Mouse (Mus musculus) kidney, postnatal 4 days (tissue): ENCODE data around the gene Eapp.
"Not testable (repeated sequence)": the region's sequence is repeated elsewhere in the genome, so short reads cannot be mapped to it uniquely, and the experiment has no call there.

Experiments used
- DNase-seq, 2 experiments: peaks; one replicate each; pipeline ENCODE4 v3.0.0; 2021; ENCODE audit warnings: mixed read lengths in 2 of 2

The Eapp gene

GRCm38 (mm10) chr12:54695511-54696241 lies at the start of gene Eapp:
Eapp (minus strand) TSS chr12:54695897.
- peak; percentile 97 to 98 for DNase-seq

- peak; percentile 12 to 56 for DNase-seq
These were observed 43.1 kb upstream of the Eapp start for GRCm38 (mm10) chr12:54738661-54739243.

- not testable (repeated sequence) for DNase-seq
These were observed 42.4 kb upstream of the Eapp start for GRCm38 (mm10) chr12:54737891-54738660.

- DNase-seq, result peak; percentile 47 to 73
These were observed 38.8 kb upstream of the Eapp start for GRCm38 (mm10) chr12:54734307-54735131.

- DNase-seq, result not testable (repeated sequence)
These were observed 33.7 kb upstream of the Eapp start for GRCm38 (mm10) chr12:54729140-54730059.

DNA sequence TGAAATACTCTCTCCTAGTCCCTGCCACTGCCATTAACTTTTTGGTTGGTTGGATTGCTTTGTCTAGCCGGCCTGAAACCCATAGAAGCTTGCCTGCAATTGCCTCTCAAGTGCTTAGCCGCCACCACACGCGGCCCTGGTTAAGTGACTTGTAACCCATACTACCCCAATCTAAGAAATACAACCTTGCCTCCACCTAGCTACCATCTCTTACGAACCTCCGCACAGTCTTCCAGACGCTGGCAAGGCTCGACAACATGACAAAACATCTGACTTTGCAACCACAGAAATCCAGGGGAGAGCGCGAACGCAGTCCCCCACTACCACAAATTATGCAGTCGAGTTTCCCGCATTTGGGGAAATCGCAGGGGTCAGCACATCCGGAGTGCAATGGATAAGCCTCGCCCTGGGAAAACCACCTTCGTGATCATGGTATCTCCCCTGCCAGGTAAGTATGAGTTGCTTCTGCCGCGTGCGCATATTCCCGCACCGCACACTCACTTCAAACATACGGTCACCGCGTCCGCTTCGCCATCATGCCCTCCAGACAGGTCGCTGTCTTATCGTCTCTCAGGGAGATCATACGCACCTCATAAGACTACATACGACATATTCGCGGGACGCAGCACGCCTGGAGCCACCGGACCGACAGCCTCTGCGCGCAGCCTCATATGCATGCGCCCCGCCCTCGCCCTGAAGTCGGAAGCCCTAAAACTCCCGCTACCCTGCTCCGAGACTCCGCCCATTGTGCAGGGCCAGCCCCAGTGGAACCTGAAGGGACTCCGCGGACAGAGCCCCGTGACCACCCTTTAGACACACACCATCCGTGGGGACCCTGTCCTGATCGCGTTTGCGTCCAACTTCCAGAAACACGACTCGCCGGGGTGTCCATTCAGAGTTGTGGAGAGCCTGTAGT lies 23.4 kb upstream of the Eapp start:
- not testable (repeated sequence) for DNase-seq

DNA sequence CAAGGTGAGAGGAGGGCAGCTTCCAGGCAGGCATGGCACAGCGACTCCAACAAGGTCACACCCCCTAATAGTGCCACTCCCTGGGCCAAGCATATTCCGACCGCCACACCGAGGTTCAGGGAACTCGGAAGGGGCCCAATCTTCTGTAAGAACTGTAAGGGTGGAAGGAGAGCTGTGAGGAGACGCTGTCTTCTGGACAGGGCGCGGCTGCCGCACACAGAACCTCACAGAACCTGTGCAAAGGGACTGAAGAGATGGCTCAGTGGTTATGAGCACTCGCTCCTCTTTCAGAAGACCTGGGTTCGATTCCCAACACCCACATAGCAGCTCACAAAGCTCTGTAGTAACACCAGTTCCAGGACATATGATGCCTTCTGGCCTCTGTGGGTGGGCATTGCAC lies 21.8 kb upstream of the Eapp start:
- DNase-seq, result not testable (repeated sequence)

DNA sequence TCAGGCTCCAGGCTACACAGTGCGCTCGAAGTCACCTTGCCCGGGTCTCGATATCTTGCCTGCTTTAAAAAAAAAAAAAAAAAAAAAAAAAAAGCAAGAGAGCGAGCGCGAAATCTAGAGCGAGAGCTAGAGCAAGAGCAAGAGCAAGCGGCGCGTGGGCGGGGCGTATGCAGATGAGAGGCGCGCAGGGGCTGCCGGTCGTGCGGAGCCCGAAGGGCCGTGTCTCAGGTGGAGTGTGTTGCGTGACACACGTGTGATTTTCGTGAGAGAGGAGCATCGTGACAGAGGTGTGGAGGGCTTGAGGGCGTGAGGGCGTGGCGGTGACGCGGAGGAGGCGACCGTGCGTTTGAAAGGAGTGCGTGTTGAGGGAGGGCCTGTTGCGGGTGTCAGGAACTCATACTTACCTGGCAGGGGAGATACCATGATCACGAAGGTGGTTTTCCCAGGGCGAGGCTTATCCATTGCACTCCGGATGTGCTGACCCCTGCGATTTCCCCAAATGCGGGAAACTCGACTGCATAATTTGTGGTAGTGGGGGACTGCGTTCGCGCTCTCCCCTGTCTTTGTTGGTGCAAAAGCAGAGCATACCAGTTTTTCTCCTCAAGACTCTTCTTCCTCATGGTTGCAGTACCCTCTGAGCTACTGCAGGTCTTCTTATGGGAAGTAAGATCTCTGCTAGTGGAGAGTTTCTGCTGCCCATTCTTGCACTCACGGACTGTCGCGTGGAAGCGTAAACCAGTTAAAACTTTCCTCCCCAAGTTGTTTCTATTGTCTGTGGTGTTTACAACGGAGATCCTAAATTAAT lies 18.3 kb upstream of the Eapp start:
- not testable (repeated sequence) for DNase-seq

DNA sequence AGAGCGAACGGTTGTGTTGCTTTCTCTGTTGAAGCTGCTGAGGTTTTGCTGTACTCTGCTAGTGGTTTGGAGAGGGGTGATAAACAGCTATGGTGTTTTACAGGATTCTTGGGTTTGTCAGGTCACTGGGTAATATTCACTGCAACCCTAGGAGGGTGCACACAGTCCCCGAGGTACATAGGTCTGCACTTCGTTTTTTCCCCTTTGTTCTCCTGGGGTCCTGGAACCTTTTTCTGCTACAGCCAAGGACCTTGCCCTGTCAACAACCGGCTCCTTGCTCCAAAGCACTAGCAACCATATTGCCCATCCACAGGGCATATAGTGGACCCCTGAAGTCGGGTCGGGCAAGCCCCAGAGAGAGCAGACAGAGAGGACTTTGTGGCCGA lies 14.8 kb upstream of the Eapp start:
- DNase-seq, result peak; percentile 61 to 69

- not testable (repeated sequence) for DNase-seq
These were observed 14.2 kb upstream of the Eapp start for GRCm38 (mm10) chr12:54709691-54710493.

DNA sequence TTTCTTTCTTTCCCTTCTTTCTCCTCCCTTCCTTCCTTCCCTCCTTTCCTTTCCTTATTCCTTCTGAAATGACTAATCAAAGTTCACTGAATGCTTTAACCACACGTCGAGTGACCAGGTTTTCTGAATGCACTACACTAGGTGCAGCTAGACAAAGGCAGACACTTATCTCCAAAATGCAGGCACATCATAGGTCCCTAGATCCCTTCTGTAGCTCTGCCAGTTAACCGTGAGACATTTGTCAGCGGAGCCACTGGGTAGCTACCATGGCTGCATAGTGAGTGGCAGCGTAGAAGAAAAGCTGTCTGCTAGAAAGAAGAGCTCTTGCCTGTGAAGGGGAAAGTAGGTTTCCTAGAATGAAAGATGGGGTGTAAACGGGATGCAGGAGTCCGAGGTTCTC lies 3.7 kb upstream of the Eapp start:
- no peak for DNase-seq

- DNase-seq, result peak in 1 of 2 experiments; percentile 17
These were observed 2.1 kb upstream of the Eapp start for GRCm38 (mm10) chr12:54697791-54698250.

DNA sequence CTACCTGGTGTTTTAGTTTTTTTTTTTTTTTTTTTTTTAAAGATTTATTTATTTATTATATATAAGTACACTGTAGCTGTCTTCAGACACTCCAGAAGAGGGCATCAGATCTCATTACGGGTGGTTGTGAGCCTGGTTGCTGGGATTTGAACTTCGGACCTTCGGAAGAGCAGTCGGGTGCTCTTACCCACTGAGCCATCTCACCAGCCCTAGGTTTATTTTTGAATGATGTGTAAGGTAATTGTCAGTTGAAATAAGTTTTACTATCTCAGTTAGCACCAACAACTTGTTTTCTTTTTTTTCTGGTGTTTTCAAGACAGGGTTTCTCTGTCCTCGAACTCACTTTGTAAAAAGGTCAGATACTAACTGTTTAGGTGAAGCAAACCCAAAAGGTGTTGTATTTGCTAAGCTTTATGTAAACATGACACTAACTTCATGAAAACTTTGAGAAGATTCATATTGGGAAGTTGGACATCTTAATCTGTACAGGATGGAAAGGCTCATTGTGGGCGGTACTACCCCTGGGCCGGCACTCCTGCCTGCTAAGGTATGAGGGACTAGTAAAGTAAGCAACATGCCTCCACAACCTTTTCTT lies 1.4 kb upstream of the Eapp start:
- peak; percentile 31 to 56 for DNase-seq

DNA sequence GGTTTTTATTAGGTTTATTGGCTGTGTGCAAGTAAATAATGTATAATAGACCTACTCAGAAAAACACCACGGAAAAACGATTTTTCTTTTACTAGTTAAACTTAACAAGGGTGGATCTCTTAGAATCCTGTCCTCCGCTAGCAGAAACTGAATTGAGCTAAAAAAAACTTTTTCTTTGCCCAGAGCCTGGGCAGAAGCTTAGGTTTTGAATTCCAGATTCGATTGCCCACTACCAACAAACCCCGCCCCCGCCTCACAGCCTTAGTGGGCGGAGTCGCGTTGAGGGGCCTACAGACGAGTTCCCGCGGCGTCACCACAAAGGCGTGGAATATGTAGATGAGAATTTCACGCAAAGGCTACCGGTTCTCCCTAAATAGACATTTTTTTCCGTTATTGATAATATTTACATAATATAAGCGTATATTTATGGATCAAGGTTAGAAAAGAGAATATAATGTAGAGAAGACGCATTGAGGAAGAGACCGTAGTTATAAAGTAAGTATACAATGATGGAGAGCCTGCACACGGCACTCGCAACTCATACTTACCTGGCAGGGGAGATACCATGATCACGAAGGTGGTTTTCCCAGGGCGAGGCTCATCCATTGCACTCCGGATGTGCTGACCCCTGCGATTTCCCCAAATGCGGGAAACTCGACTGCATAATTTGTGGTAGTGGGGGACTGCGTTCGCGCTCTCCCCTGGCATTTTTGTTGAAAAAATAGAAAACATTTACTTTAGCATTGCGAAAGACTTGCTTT lies 725 bp upstream of the Eapp start:
- peak; percentile 96 to 98 for DNase-seq

DNA sequence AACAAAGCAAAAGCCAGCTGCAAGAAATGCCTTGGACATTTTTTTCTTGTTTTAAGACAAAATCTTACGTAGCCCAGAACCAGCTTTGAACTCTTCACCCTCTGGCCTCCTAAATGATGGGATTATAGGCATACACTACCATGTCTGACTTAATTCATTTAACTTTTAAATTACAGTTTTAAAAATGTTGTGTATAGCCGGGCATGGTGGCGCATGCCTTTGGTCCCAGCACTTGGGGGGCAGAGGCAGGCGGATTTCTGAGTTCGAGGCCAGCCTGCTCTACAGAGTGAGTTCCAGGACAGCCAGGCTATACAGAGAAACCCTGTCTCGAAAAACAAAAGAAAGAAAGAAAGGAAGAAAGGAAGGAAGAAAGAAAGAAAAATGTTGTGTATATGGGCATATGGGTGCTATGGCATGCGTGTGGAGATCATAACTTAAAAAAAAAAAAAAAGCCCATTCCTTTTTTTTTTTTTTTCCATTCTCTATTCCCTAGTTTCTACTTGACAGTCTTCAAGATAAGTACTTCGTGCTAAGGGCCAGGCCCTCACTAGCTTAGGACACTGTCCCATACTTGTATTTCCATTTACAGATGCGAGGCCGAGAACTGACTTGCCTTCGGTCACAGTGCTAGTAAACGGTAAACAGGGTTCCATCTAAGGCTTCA lies 718 bp downstream of the Eapp start:
- no peak for DNase-seq

DNA sequence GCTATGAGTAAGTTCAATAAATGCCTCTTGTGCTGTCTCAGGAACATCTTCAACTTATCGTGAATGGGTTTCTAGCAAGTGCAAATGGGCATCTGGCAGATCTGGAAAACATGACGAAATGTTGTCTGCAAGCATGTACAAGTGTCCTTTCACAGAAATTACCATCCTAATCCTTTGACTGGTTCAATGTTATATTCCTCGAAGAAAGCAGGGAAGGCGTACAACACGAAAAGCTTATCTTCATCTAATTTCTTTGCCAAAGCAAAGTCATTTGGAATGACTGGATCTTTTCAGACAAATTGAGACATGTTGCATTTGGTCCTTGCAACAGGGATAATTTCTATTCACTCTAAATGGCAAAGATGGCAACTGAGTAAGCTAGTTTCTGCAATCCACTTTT lies 6.6 kb downstream of the Eapp start:
- DNase-seq, result no peak

DNA sequence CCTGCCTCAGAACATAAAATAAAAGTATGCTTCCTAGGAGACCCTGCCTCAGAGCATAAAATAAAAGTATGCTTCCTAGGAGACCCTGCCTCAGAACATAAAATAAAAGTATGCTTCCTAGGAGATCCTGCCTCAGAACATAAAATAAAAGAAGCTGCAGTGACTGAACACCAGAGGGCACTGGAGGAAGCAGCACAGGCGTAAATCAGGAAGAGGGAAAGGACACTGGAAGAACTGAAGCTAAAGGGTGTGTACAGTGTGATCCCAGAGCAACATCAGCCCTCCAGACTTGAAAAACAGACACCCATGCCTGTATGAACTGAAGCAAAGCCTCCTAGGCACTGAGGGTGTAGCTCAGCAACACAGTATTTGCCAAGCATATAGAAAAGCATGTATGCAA lies 12.5 kb downstream of the Eapp start:
- peak in 1 of 2 experiments; percentile 14 for DNase-seq
